Mouse (Mus musculus) ovary, postnatal 36 days (tissue): ENCODE measurements around the gene Ulk3.
A peak's percentile ranks its signal among the peaks of the same experiment; 100 is the strongest.

ENCODE experiments used
- DNase-seq: peaks from one replicate; pipeline ENCODE4 v3.0.0; 2022; ENCODE audit warnings: low spot score, mixed read lengths

Ulk3 gene

GRCm38 (mm10) chr9:57589224-57590126, at the start of gene Ulk3:
Gene Ulk3, plus strand, starts transcription at chr9:57589452.
- DNase-seq: peak; percentile 87

GRCm38 (mm10) chr9:57539550-57539949, 49.7 kb upstream of the Ulk3 start:
- DNase-seq: no peak

- no peak for DNase-seq
Measured at GRCm38 (mm10) chr9:57541312-57541711, 47.9 kb upstream of the Ulk3 start.

GRCm38 (mm10) chr9:57543951-57544350, 45.3 kb upstream of the Ulk3 start:
- DNase-seq: no peak

GRCm38 (mm10) chr9:57547287-57547686, 42.0 kb upstream of the Ulk3 start:
- DNase-seq: peak; percentile 59

GRCm38 (mm10) chr9:57547869-57548268, 41.4 kb upstream of the Ulk3 start:
- no peak for DNase-seq

GRCm38 (mm10) chr9:57549186-57549585, 40.1 kb upstream of the Ulk3 start:
- DNase-seq: no peak

- no peak for DNase-seq
Measured at GRCm38 (mm10) chr9:57550126-57550862, 39.0 kb upstream of the Ulk3 start.

GRCm38 (mm10) chr9:57552139-57552887, 36.9 kb upstream of the Ulk3 start, which contains the start of gene Mpi:
Gene Mpi, minus strand, starts transcription at chr9:57552763.
- peak; percentile 72 for DNase-seq

- DNase-seq: no peak
Measured at GRCm38 (mm10) chr9:57553119-57553518, 36.1 kb upstream of the Ulk3 start.

- DNase-seq: no peak
Measured at GRCm38 (mm10) chr9:57554753-57555152, 34.5 kb upstream of the Ulk3 start.

- no peak for DNase-seq
Measured at GRCm38 (mm10) chr9:57557215-57557614, 32.0 kb upstream of the Ulk3 start.

- DNase-seq: no peak
Measured at GRCm38 (mm10) chr9:57558625-57559024, 30.6 kb upstream of the Ulk3 start.

GRCm38 (mm10) chr9:57559568-57559967, 29.7 kb upstream of the Ulk3 start:
- DNase-seq: no peak

GRCm38 (mm10) chr9:57560263-57560662, 29.0 kb upstream of the Ulk3 start:
- DNase-seq: no peak

- DNase-seq: peak; percentile 91
Measured at GRCm38 (mm10) chr9:57560861-57561710, 28.2 kb upstream of the Ulk3 start, which contains the start of gene Scamp2. Gene Scamp2, plus strand, starts transcription at chr9:57560943.

GRCm38 (mm10) chr9:57561711-57562099, 27.5 kb upstream of the Ulk3 start:
- DNase-seq: no peak

- peak; percentile 33 for DNase-seq
Measured at GRCm38 (mm10) chr9:57562896-57563372, 26.3 kb upstream of the Ulk3 start.

- no peak for DNase-seq
Measured at GRCm38 (mm10) chr9:57564609-57565008, 24.6 kb upstream of the Ulk3 start.

- peak; percentile 28 for DNase-seq
Measured at GRCm38 (mm10) chr9:57565741-57566221, 23.5 kb upstream of the Ulk3 start.

- DNase-seq: no peak
Measured at GRCm38 (mm10) chr9:57566846-57567245, 22.4 kb upstream of the Ulk3 start.
